Mouse (Mus musculus) lung, postnatal 14 days (tissue): ENCODE measurements around the gene Irf2bp2.

Experiments used
- DNase-seq: peaks from one replicate; pipeline ENCODE4 v3.0.0; 2021

The Irf2bp2 gene

DNA sequence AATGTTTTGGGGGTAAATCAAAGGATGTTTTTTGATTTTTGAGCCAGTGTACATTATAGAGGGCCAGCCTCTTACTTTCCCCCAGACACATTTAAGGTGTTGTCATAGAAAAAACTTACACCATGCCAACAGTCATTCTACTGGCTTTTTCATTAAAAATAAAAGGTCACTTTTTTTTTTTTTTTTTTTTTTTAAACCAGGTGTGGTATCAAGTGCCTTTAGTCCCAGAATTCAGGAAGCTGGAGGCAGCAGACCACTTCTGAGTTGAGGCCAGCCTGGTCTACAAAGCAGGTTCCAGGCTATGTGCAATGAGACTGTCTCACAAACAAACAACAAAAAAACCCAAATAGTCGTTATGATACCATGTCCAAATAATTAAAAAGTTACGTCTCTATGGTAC is 7.7 kb downstream of the Irf2bp2 start:
- no peak for DNase-seq

DNA sequence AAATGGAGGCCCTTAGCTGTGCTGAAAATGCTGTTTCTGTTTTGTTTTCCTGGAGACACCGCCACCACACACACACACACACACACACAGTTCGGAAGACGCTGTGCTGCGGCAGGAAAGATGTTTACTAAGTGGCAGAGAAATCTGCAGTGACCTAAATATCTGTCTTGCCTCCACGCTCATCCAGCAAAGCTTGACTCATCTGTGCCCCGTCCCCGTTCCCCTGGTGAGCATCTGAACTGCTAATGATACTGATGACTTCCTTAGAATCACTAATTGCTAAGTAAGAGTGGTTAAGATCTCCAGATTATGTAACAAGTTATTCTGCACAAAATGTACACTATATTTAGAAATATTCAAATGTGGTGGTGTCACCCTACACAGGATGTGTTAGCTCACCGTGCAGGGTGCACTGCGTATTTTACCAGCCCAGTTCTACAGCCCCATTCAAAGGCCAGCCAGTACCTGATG is 8.2 kb downstream of the Irf2bp2 start:
- no peak for DNase-seq

DNA sequence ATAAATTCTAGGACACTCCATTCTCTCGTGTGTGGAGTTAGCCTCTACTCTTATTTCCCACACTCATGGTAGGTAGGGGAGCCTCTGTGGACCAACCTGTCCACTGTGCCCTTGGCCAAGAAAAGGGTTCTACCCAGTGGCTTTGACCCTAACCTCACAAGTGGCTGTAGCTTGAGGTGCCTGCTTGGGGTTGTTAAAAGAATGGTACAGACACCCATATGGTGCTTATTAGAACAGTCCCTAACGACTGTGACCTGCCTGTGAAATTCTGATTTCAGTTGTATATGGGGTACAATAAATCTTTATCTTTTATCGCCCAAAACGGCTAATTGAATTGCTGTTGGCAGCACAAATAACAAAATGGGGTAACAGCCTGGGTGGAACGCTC is 8.9 kb downstream of the Irf2bp2 start:
- DNase-seq: no peak

DNA sequence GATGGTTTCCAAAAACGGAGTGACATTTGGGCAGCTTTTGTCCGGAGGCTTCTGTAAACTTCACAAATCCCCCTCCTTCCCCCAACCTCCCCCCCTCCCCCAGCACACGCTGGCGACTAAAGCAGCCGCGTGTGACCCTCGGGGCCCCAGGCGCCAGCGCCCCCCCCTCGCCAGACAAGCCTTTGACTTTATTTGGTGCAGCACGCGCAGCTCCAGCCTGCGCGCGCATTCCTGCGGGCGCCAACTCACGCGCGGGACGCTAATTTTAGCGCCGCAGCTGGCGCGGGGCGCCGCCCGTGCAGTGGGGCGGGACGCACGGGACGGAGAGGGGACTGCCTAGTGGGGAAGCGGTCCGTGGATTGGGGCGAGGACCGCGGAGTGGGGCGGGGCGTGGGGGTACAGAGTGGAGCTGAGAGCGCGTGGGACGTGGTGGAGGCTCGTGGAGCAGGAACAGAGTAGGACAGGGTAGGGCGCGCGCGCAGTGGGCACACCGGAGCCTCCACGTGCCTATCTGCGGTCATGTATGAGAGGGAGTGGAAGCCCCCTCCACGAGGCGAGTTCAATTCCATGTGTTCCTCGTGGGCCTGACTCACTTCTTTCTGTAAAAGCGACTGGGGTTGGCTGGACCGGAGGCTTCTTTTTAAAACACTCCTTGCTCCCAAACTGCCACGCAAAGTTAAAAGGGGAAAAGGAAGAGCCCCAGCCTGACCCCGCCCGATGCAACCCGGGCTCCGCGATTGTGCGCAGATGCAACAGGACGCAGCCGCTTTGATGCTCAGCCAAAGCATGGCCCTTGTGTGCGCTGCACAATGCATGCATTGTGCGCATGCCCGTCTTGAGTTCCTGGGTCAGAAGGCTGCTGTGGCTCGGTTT is 9.6 kb downstream of the Irf2bp2 start:
- DNase-seq: peak; percentile 86

DNA sequence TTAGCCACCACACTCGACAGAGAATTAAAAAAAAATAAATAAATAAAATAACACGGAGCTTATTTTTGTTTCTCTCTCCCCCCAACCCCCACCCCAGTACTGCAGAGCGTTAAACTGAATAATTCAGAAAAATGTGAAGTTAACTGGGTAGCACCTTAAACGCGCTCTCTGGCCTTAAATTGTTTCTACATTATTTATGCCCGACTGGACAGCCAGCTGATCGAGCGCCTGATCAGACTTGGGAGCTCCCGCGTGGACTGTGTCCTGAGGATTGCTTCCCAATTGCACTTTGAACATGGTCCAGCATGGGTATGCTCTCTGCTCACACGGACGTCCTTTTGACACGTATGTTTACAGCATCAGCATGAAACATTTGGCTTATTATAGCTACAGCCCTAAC is 10.3 kb downstream of the Irf2bp2 start:
- peak; percentile 59 for DNase-seq

DNA sequence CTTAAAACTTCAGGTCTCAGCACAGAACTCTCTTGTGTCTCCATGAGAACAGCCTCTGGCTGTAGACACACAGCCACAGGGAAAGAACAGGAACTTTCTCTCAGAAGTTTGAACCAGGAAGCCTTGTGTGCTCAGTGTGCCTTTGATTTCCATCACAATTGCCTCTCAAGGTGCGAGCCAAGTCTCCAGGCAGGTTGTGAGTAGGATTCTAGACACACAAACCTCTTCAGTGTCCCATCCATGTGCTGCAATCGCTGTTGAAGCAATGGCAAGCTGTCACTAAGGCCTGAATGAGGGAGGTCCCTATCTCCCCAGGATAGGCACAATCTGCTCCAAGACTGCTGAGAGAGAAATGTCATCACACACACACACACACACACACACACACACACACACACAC is 10.8 kb downstream of the Irf2bp2 start:
- peak; percentile 24 for DNase-seq

DNA sequence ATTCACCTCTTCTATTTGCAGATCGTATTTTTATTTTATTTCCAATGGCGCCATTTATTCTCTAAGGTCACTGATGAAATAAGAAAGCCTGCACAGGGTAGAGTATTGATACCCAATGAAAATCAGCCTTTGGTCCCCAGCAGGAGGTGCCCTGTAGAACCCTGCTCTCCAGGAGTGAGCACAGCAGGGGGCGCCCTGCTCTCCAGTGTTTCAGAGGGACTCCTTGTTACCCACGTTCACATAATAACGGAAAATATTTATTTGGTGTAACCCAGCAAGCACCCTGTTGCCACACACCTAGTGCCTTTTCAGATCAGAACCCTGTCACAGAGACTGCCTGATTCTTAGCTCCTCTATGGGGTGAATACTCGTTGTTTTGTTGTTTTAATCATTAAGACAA is 11.3 kb downstream of the Irf2bp2 start:
- peak; percentile 89 for DNase-seq

DNA sequence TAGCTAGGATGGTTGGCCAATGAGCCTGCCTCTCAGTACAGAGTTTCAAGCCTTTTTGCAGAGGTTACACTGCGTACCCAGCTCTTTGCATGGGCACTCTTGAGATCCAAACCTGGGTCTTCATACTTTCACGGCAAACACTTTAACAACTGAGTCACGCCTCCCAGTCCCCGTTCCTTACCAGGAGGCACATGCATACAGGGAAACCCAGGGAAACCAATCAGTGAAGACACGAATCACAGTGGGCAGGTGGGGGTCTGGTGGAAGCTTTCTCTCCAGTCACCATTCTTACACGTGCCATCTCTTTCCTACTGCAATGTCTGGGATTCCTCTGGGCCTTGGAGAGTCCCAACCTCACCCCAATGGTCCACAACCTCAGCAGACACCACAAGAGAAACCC is 12.1 kb downstream of the Irf2bp2 start:
- DNase-seq: no peak

DNA sequence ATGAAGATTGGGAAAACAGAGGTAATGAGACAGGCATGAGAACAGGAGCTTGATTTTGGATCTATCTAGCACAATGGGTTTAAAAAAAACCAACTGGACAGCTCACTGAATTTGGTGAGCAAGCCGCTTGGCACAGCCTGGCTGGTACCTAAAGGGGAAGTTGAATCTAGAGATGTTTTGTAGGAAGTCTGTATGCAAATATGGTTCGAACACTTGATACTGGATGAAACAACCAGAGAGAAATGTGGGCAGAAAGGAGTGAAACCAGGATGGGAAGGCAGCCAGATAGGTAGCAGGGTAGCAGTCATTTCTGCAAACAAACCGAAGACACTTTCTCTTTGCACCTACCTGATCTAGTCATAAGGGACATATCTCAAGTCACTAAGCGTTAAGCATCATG is 13.0 kb downstream of the Irf2bp2 start:
- DNase-seq: no peak

DNA sequence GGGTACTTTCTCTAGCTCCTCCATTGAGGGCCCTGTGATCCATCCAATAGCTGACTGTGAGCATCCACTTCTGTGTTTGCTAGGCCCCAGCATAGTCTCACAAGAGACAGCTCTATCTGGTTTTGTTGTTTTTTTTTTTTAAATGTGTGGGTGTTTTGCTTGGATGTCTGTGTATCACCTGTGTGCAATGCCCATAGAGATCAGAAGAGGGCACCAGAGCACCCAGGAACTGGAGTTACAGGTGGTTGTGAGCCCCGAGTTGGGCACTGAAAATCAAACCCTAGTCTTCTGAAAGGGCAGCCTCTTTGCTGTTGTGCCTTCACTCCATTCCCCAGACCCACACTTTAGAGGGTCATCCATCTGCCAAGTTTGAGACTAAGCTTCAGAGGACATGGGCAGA is 13.7 kb downstream of the Irf2bp2 start:
- no peak for DNase-seq

DNA sequence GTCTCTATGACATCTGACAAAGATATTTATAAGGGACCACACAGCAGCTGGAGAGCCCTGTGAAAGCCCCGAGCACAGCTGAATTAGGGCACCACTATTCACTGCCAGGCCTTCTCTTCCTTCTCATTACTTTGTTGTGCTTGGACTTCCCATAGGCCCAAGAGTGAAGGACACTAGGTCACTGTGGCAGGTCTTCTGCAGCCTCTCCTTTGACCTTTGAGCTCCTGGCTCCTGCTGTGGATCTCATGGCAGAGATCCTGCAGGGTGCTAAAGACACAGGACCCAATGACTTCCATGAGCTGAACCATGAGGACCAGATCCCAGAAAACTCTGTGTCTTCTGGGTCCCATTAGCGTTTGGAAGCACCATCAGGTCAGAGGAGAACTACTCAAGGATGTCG is 15.1 kb downstream of the Irf2bp2 start:
- DNase-seq: no peak

DNA sequence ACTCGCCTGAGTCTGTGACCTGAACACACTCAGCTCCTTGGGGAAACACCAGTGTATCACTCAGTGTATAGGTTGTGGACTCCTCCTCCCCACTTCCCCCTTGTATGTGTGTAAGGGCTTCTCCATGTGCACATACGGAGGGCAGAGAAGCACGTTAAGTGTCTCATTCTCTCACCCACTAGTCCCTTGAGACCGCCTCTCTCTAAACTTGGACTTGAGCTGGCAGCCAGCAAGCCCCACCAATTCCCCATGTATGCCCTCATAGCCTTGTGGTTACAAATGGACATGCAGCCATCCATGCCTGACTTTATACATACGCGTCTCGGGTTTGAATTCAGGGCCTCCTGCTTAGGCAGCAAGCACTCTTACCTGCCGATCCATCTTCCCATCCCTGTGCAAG is 16.9 kb downstream of the Irf2bp2 start:
- DNase-seq: no peak

DNA sequence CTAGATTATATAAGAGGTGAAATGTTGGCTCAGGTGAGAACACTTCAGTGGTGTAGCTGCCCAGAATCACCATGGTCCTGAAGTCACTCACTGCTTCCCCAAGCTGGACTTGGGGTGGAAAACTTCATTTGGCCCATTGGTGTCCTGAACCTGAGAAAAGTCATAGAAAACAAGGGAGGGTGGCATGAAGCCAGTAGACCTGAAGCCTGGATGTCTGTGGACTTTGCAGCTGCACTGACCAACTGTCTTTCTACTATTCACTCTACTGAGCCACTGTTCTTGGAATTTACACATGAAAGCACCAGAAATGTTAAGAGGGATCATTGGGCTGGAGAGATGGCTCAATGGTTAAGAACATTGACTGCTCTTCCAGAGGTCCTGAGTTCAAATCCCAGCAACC is 17.7 kb downstream of the Irf2bp2 start:
- DNase-seq: no peak

DNA sequence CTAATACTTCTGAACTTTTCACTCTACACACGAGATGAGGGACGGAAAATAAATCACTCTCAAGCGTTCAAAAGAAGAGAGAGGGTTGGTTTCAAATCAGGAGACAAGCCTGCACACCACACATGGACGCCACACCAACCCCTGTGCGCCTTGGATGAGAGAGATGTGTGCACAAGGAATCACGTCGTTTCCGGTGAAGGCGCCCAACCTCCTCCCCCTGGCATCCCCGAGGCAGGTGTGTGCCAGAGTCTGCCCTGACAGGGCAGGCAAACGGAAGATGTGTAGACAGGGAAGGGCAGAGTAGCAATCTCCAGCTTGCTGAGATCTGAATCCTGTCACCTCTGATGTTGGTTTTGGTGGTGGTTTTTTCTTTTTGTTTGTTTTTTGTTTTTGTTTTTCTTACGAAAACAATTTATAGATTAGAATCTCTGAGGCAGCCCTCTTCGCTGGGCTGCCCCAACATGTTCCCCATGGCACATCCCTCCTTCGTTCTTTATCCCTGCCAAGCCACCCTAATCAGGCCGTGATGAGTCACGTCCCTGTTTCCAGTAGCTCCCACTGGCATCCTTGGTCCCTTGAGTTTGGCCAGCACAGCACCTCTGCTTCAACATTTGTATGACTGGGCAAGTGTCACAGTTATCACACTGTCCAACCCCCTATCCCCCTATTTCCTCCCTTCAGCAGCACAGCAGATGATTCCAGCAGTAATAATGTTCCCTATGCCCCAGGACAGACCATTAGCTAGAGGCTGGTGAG is 18.7 kb downstream of the Irf2bp2 start:
- DNase-seq: no peak

DNA sequence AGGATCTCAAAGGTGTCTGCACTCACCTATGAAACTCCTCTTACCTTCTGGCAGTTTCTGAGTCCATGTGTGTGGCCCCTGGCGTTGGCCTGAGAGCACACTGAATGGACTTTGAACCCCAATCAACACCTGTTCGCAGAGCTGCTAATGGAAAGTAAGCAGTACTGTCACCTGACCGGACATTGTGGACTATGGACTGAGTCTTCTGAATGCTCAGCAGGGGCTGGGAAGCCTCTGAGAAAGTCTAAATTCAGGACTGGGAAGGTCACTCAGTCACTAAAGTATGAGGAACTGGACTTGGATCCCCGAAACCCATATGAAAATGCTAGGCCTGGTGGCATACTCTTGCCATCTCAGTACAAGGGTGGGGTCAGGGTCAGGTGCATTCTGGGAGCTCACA is 19.9 kb downstream of the Irf2bp2 start:
- no peak for DNase-seq

DNA sequence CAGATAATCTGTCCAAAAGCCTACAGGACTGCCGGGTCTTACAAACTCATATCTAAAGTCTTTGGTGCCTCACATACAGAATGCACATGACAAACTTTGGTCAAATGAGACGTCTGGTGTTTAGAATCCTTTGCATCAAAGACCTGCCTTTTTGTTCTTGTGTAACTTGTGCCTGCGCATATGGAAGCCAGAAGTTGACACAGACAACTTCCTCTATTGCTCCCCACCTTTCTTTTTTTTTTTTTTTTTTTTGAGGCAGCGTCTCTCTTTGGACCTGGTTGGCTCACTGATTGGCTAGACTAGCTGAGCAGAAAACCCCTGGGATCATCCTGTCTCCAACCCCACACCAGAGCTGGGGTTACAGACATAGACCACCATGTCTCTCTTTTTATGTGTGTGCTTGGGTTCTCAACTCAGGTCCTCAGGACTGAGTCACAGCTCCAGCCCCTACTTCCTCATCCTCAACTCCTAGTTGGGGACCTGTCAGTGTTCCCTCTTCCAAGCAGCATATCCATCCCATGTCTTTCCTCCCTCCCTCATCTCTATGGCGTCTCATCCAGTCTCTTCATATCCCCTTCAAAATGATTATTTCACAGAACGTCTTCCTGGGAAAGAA is 20.6 kb downstream of the Irf2bp2 start:
- no peak for DNase-seq

DNA sequence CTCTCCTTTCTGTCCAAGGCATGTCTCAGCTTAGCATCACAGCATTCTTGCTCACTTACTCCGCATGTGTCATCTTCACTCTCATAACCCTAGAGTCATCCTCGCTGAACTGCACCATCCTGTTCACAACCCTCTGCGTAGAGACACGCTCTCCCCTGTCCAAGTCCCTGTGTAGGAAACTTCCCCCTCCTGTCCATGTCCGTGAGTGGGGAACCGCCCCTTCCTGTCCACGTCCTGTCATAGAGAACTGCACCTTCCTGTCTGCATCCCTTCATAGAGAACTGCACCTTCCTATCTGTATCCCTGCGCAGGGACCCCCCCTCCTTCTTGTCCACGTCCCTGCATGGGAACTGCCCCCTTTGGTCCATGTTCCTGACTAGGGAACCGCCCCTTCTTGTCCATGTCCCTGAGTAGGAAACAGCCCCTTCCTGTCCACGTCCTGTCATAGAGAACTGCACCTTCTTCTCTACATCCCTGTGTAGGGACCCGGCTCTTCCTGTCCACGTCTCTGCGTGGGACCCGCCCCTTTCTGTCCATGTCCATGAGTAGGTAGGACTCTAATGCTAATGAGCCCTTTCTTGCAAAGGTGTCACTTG is 22.6 kb downstream of the Irf2bp2 start:
- peak; percentile 28 for DNase-seq

DNA sequence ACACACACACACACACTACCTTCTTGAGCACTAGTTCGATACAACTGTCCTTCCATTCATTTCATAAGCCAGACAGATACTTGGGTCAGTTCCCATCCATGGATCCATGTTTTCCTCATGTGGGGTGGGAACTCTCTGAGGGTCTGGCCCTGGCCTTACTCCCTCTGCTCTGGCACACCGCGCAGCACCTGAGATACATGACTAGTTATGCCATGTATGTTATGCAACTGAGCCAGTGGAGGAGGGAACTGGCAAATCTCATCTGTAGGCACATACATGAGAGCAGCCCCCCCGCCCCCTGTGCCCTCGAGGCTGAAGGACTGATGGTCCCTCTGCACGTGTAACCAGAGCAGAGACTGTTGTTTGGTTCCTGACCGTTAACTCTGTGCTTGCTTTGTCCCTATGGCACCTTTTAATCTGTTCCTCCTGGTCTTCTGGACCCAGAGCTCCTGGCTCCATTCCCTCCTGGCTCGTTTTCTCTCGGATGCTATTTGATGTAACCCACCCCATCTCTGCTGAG is 23.2 kb downstream of the Irf2bp2 start:
- DNase-seq: no peak

DNA sequence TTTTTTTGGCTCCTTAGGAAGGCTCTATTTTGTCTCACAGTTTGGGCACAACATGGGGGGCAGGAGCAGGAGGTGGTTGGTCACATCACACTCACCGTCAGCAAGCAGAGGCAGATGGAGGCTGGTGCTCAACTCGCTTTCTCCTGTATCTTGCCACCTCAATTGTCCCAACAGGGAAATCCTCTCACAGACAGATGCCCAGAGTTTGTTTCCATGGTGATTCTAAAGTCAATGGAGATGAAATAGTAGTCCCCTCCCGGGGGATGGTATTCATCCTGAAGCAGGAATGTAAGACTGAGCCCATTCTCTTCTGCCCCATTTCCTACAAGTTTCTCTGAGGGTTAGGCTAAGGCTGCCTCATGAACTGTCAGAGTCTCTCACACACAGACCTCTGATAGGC is 23.7 kb downstream of the Irf2bp2 start:
- no peak for DNase-seq

DNA sequence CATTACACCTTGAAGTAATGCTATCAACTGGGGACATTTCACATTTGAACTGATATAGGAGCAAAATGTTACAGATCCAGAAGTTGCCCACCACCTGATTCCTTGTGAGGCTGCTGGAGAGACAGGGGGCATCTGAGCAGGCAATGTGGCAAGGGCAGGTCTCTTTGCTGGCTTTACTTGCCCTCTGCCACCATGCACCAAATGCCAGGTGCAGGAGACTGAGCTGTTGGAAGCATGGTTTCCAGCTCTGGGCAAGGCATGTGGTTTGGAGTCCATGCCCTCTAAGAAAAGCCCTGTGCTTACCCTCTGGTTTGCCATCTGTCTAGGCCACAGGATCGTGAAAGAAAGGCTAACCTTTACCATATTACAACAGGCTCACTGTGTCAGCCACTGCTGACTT is 24.1 kb downstream of the Irf2bp2 start:
- no peak for DNase-seq

DNA sequence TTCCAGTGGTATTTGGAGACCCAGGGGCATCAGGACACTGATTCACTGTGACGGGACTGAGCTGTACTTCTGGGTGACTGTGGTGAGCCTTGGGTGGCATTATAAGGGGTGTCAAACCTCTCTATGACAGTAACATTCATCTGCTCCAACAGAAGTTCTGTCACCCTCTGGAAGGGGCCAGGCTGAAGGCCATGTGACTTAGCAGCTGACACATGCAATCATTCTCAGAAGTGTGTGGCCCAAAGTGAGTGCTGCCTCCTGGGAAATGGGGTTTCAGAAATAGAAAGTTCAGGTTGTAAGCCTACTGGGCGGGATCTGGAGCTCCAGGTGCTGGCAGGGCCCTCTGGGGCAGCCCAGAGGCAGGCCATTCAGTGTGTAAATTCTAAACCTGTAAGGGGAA is 26.1 kb downstream of the Irf2bp2 start:
- DNase-seq: no peak

DNA sequence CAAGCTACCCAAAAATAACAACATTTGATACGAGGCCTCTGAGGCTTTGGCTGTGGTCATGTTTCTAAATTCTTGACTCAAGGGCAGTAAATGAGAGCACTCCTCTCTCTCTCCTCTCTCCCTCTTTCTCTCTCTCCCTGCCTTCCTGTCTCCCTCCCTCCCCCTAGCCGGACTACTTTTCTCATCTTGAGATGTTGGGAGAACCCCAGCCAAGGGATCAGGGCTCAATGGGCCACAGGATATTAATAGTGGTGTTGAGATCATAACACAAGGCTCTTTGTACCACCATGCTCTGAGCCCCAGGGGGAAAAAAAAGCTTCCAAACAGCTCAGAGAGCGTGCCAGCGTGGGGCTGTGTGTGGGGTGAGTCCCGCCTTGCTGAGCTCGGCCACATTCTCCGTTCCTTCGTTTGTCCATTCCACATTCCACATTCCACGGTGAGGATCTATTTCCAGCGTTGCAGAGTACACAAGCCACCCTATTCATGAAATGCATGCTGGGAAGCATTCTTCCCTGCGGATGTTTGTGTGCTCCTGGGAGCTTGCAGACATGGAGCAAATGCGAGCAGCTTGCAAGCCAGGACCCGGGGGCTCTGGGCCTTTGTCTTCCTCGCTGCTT is 27.2 kb downstream of the Irf2bp2 start:
- peak; percentile 69 for DNase-seq

DNA sequence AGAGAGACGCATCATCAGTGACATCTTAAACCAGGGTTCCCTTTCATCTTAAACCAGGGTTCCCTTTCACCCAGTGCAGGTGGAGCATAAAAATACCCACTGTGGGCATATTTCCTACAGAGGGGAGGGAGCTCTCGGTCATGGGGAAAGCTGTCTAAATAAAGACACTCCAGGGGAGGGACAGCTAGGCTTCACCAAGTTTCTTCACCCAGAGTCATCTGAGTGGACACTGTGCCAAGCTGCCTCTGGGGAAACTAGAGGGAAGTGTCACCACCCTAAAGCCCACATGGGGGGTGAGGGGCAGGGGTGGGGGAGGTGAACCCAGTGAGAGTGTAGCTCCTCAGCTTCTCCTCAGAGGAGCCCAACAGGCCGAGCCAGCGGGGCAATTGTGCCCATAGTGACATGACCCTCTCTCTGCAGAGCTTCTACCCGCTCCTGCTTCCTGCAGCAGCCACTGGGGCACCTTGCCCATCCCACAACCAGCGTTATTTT is 27.8 kb downstream of the Irf2bp2 start:
- DNase-seq: peak; percentile 55
